ENCODE assay signal across 16 mouse cellular contexts in the genomic region with DNA sequence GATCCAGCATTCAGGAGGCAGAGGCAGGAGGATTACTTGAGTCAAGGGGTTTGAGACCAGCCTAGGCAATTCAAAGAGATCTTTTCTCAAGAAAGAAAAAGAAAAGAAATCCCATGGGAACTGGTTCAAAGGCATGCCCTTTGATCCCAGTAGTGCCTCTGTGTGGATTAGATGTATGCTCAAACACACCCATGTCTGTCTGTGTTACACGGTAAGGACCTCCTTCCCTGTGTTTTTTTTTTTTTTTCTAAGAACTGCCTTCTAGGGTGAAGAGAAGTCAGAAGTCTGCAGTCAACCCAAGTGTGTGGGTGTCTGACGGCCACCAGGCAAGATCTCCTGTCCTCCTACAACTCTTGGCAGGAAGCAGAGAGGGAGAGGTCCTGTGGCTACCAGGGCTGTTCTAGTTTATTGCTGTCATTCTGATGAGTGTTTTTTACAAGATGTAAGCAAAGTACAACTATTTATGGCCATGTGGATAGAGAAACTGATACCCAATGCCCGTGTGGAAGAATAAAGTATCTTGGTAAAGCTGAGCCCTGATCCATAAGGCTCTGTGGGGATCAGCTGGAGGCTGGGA.
"Had no signal": no experiment of that assay in that cellular context is flagged by ENCODE, and none has a peak within 500 bp of the region (broad histone marks: within the 10 kb centered on the region; RNA-seq: fewer than 3 reads in every experiment).

No protein-coding gene starts in this region.

- H3K9ac ChIP-seq: lung, embryonic 14.5 days; midbrain, embryonic 12.5 days; neural tube, embryonic 12.5 days; stomach, embryonic 15.5 days had no signal

- H3K27me3 ChIP-seq: midbrain, embryonic 12.5 days; neural tube, embryonic 12.5 days; stomach, embryonic 15.5 days had no signal

- H3K4me2 ChIP-seq: lung, embryonic 14.5 days; midbrain, embryonic 12.5 days; neural tube, embryonic 12.5 days; stomach, embryonic 15.5 days had no signal

- H3K9me3 ChIP-seq: midbrain, embryonic 10.5 days; midbrain, embryonic 12.5 days; neural tube, embryonic 12.5 days; stomach, embryonic 15.5 days had no signal

- DNase-seq: lung, adult 18-20 months; lung, embryonic 14.5 days; lung, postnatal 10 days; lung, postnatal 4 days; midbrain, embryonic 14.5 days; right cerebral cortex, adult 18-20 months; right cerebral cortex, postnatal 25 days; right cerebral cortex, postnatal 4 days; thymus, adult 18-20 months; thymus, postnatal 14 days; thymus, postnatal 36 days had no signal

- ATAC-seq: midbrain, embryonic 16.5 days had no signal

- H3K4me1 ChIP-seq: midbrain, embryonic 10.5 days; midbrain, embryonic 12.5 days; neural tube, embryonic 12.5 days; stomach, embryonic 15.5 days had no signal

- H3K4me3 ChIP-seq: midbrain, embryonic 10.5 days; midbrain, embryonic 12.5 days; neural tube, embryonic 12.5 days; stomach, embryonic 15.5 days had no signal

- H3K36me3 ChIP-seq: midbrain, embryonic 10.5 days; midbrain, embryonic 12.5 days; neural tube, embryonic 12.5 days; stomach, embryonic 15.5 days had no signal

- H3K27ac ChIP-seq: midbrain, embryonic 10.5 days; midbrain, embryonic 12.5 days; neural tube, embryonic 12.5 days; stomach, embryonic 15.5 days had no signal
